Mouse (Mus musculus): ENCODE data around the gene Cltc. TPM values are rescaled to one million over a fixed set of nuclear protein-coding genes. Genes with fewer than 3 reads are reported as not detected.
"Not testable (repeated sequence)": the region's sequence is repeated elsewhere in the genome, so short reads cannot be mapped to it uniquely, and the experiment has no call there.

Cltc gene
- polyA plus RNA-seq, 1 experiment from 2014 or later: 173 TPM

DNA sequence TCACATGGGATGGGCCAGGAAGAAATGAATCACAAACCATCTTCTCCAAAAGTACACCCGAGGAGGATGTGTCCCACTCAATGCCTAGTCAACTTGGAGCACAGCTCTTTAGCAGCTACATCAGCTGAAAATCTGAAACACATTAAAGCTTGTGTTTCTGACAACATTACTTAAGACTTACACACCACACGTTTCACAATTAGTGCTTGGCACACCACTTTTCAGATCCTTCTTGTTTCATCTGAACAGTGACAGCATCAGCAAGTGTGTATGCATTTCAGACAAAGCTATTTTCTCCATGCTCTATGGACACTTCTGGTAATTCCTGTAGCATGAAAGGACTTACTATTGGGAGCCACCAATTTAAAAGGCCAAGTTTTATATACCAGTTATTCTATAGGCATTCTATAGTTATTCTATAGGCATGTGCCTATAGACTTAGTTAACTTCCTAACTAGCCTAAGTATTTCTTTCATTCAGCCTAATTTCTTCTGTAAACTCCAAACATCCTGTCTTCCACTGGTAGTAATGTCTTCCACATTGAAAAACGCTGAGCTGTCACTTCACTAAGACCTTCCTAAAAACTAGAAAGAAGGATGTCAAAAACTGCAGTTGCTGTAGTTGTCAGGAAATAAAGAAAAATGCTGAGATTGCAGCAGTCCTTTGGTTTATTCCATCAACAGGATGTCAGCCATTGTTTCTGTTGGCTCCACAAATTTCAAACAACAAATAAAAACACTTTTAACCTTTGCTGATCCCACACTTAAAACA lies 11.5 kb downstream of the Cltc start:
- no peaks in the 10 kb centered on the region for H3K36me3 ChIP-seq (ENCODE audit: control insufficient read depth, insufficient read depth, low read length)
- 82% methylated on average over 3 of the region's 3 CpGs for WGBS
- H3K4me1 ChIP-seq (replicated peaks; ENCODE audit: control insufficient read depth, insufficient read depth, low read length): no peaks in the 10 kb centered on the region
- H3K4me2 ChIP-seq (replicated peaks; ENCODE audit: low read depth, low read length): no peak overlapping the region
- no peaks in the 10 kb centered on the region for H3K27me3 ChIP-seq (ENCODE audit: control insufficient read depth, insufficient read depth, low read length)
- H3K4me3 ChIP-seq (ENCODE audit: low read depth, low read length): no peak overlapping the region
- no peak overlapping the region for H3K9ac ChIP-seq (ENCODE audit: low read depth, low read length)
- H3K27ac ChIP-seq (ENCODE audit: low read depth, low read length): no peak overlapping the region
- ATAC-seq (ENCODE audit: low FRiP score) (no peak), DNase-seq (ENCODE audit: low spot score) (no peak)
- no peaks in the 10 kb centered on the region for H3K9me3 ChIP-seq (ENCODE audit: control insufficient read depth, low read length)

DNA sequence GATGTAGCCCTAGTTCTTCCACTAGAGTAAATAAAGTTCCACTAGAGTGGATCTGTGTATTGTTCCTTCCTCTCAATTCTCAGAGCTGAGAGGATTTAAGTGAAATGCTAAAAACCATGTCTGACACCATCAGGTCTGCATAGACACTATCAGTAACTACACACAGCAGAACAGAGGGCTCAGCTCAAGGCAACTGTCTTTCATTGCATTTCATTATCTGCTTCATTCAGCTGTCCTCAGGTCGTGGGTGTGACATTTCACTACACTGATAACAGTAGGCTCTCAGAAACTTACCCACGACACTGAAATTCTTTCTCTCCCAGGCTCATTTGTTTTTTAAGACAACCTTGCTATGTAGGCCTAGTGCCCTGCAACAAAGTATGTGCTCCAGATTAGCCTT lies 14.8 kb downstream of the Cltc start:
- WGBS: 65% methylated on average over 2 of the region's 2 CpGs
- ATAC-seq (ENCODE audit: low FRiP score) (no peak), DNase-seq (ENCODE audit: low spot score) (no peak)
- no peak overlapping the region for H3K4me3 ChIP-seq (ENCODE audit: low read depth, low read length)
- no peak overlapping the region for H3K4me2 ChIP-seq (replicated peaks; ENCODE audit: low read depth, low read length)
- H3K4me1 ChIP-seq (replicated peaks; ENCODE audit: control insufficient read depth, insufficient read depth, low read length): no peaks in the 10 kb centered on the region
- no peaks in the 10 kb centered on the region for H3K27me3 ChIP-seq (ENCODE audit: control insufficient read depth, insufficient read depth, low read length)
- H3K9ac ChIP-seq (ENCODE audit: low read depth, low read length): no peak overlapping the region
- no peaks in the 10 kb centered on the region for H3K36me3 ChIP-seq (ENCODE audit: control insufficient read depth, insufficient read depth, low read length)
- H3K9me3 ChIP-seq (ENCODE audit: control insufficient read depth, low read length): no peaks in the 10 kb centered on the region
- no peak overlapping the region for H3K27ac ChIP-seq (ENCODE audit: low read depth, low read length)

DNA sequence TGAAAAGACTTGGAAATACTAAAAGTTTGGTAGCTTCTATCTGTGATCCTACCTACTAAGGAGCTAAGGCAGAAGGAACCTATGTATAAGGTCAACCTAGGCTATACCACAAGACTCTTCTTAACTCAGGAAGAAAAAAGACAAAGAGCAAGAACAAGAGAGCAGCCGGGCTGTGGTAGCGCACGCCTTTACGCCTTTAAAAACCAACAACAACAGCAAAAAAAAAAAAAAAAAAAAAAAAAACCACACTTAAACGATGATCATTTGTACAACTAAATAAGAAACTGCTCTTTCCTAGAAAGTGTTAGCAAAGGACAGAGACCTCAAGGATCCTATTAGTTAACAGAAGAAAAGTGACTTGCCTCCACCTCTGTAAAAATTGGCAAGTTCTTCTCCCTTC lies 15.9 kb downstream of the Cltc start:
- Histone ChIP-seq H3K4me3 (ENCODE audit: low read depth, low read length) (no peak overlapping the region), H3K27me3 (ENCODE audit: control insufficient read depth, insufficient read depth, low read length) (no peaks in the 10 kb centered on the region), H3K9me3 (ENCODE audit: control insufficient read depth, low read length) (no peaks in the 10 kb centered on the region), H3K27ac (ENCODE audit: low read depth, low read length) (no peak overlapping the region), H3K9ac (ENCODE audit: low read depth, low read length) (no peak overlapping the region), H3K4me1 (replicated peaks; ENCODE audit: control insufficient read depth, insufficient read depth, low read length) (no peaks in the 10 kb centered on the region), H3K4me2 (replicated peaks; ENCODE audit: low read depth, low read length) (no peak overlapping the region), H3K36me3 (ENCODE audit: control insufficient read depth, insufficient read depth, low read length) (no peaks in the 10 kb centered on the region)
- no peak for ATAC-seq (ENCODE audit: low FRiP score)
- WGBS: 93% methylated on average over 5 of the region's 5 CpGs
- no peak for DNase-seq (ENCODE audit: low spot score)

DNA sequence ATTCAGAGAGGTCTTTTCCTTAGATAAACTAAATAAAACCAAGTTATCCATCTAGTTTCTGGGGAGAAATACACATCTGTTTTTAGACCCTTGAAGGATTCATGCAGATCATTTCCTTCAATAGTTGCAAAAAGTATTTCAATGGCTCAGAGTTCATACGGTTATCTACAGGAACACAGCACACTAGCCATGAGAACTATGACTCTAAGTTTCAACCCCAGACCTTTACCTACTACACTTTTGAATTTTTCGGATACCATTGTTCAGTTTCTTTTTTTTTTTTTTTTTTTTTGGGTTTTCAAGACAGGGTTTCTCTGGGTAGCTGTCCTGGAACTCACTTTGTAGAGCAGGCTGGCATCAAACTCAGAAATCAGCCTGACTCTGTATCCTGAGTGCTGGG lies 17.9 kb downstream of the Cltc start:
- Histone ChIP-seq H3K36me3 (ENCODE audit: control insufficient read depth, insufficient read depth, low read length) (no peaks in the 10 kb centered on the region), H3K4me1 (replicated peaks; ENCODE audit: control insufficient read depth, insufficient read depth, low read length) (no peaks in the 10 kb centered on the region), H3K4me2 (replicated peaks; ENCODE audit: low read depth, low read length) (no peak overlapping the region), H3K9ac (ENCODE audit: low read depth, low read length) (no peak overlapping the region), H3K27me3 (ENCODE audit: control insufficient read depth, insufficient read depth, low read length) (no peaks in the 10 kb centered on the region), H3K4me3 (ENCODE audit: low read depth, low read length) (no peak overlapping the region), H3K9me3 (ENCODE audit: control insufficient read depth, low read length) (no peaks in the 10 kb centered on the region), H3K27ac (ENCODE audit: low read depth, low read length) (no peak overlapping the region)
- ATAC-seq (ENCODE audit: low FRiP score): no peak
- 94% methylated on average over 2 of the region's 2 CpGs for WGBS
- DNase-seq (ENCODE audit: low spot score): no peak

DNA sequence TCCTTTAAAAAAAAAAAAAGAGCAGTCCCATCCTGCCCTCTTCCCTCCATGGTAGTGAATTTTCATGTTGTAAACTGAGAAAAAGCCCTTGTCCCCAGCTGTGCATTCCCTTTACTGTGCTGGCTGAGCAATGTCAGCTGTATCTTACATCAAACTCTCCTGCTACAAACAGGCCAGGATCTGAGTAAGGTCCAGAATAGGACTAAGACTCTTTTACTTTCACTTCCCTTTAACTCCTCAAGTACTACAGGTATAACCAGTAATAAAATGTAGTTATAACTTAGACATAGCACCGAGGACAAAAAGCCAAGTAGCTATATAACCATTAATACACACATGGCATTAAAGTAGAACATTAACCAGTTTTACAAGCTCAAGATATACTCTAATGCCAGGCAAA lies 18.4 kb downstream of the Cltc start:
- H3K36me3 ChIP-seq (ENCODE audit: control insufficient read depth, insufficient read depth, low read length): no peaks in the 10 kb centered on the region
- H3K4me3 ChIP-seq (ENCODE audit: low read depth, low read length): no peak overlapping the region
- no peaks in the 10 kb centered on the region for H3K9me3 ChIP-seq (ENCODE audit: control insufficient read depth, low read length)
- no peaks in the 10 kb centered on the region for H3K27me3 ChIP-seq (ENCODE audit: control insufficient read depth, insufficient read depth, low read length)
- H3K4me2 ChIP-seq (replicated peaks; ENCODE audit: low read depth, low read length): no peak overlapping the region
- WGBS: 98% methylated on average over 1 of the region's 1 CpGs
- DNase-seq (ENCODE audit: low spot score) (no peak), ATAC-seq (ENCODE audit: low FRiP score) (no peak)
- H3K4me1 ChIP-seq (replicated peaks; ENCODE audit: control insufficient read depth, insufficient read depth, low read length): no peaks in the 10 kb centered on the region
- H3K27ac ChIP-seq (ENCODE audit: low read depth, low read length): no peak overlapping the region
- H3K9ac ChIP-seq (ENCODE audit: low read depth, low read length): no peak overlapping the region

DNA sequence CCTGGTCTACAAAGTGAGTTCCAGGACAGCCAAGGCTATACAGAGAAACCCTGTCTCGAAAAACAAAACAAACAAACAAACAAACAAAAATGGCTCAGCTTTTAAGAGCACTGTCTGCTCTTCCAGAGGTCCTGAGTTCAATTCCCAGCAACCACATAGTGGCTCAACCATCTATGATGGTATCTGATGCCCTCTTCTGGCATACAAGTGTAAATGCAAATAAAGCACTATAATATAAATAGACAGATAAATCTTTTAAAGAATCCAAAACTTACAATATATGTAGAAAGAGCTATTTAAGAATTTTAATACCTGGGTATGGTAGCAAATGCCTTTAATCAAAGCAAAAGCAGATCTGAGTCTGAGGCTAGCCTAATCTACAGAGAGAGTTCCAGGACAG lies 19.1 kb downstream of the Cltc start:
- WGBS: 95% methylated on average over 1 of the region's 1 CpGs
- H3K4me1 ChIP-seq (replicated peaks; ENCODE audit: control insufficient read depth, insufficient read depth, low read length); H3K4me3 ChIP-seq (ENCODE audit: low read depth, low read length); H3K4me2 ChIP-seq (replicated peaks; ENCODE audit: low read depth, low read length); H3K9me3 ChIP-seq (ENCODE audit: control insufficient read depth, low read length); ATAC-seq (ENCODE audit: low FRiP score); DNase-seq (ENCODE audit: low spot score); H3K36me3 ChIP-seq (ENCODE audit: control insufficient read depth, insufficient read depth, low read length); H3K27me3 ChIP-seq (ENCODE audit: control insufficient read depth, insufficient read depth, low read length); H3K9ac ChIP-seq (ENCODE audit: low read depth, low read length); H3K27ac ChIP-seq (ENCODE audit: low read depth, low read length): not testable (repeated sequence)

DNA sequence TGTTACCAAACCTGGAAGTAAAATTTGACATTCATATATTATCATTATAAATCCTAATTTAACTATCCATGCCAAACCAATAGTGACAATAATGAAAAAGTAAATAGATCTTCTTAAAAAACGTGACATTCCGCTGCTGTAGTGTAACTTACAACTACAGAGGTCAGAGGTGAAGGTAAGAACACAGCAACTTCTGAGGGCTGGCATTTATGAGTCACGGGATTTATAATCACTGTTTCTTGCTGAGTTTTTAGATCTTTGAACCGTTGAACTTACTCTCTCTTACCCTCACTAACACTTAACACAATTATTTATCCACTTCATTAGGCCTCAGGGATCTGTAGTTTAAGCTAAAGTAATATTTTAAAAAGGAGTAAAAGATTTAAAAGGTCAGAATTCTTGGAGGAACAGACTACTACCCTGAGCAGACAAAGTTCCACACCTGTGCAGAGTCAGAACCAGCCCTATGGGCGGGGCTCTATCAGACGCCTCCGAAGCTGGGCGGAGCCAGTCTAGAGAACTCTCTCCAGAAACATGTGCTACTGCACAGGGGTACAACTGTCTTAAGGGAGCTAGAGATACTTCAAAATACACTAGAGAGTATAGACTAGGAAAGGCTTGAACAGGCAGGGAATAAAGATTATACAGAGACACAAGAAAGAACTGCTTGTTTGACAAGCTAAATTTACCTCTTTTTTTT lies 19.9 kb downstream of the Cltc start:
- 89% methylated on average over 8 of the region's 8 CpGs for WGBS
- Histone ChIP-seq H3K36me3 (ENCODE audit: control insufficient read depth, insufficient read depth, low read length) (no peaks in the 10 kb centered on the region), H3K4me3 (ENCODE audit: low read depth, low read length) (no peak overlapping the region), H3K4me2 (replicated peaks; ENCODE audit: low read depth, low read length) (no peak overlapping the region), H3K9me3 (ENCODE audit: control insufficient read depth, low read length) (no peaks in the 10 kb centered on the region), H3K9ac (ENCODE audit: low read depth, low read length) (no peak overlapping the region), H3K4me1 (replicated peaks; ENCODE audit: control insufficient read depth, insufficient read depth, low read length) (no peaks in the 10 kb centered on the region), H3K27ac (ENCODE audit: low read depth, low read length) (no peak overlapping the region), H3K27me3 (ENCODE audit: control insufficient read depth, insufficient read depth, low read length) (no peaks in the 10 kb centered on the region)
- ATAC-seq (ENCODE audit: low FRiP score) (no peak), DNase-seq (ENCODE audit: low spot score) (no peak)

DNA sequence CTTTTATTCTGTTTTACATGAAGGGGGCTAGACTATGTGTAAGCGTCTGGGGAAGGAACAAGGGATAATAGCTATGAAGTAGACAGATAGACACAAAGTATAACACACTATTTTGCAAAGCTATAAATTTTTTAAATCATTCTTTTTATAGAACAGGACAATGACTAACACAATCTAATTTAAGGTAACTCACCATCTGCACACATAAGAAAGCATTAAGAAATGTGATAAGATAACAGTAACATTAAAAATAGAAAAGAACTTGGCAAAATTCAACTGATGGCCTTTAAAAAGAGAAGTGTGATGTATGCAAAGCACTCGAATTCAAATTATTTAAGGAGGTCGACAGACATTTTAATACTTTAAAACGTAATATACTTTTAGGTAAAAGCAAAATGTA lies 22.4 kb downstream of the Cltc start:
- H3K27ac ChIP-seq (ENCODE audit: low read depth, low read length): no peak overlapping the region

More for the DNA sequence above, 22.4 kb downstream of the Cltc start:
- 92% methylated on average over 4 of the region's 4 CpGs for WGBS
- DNase-seq (ENCODE audit: low spot score): no peak
- Histone ChIP-seq H3K27me3 (ENCODE audit: control insufficient read depth, insufficient read depth, low read length) (no peaks in the 10 kb centered on the region), H3K9me3 (ENCODE audit: control insufficient read depth, low read length) (no peaks in the 10 kb centered on the region), H3K4me1 (replicated peaks; ENCODE audit: control insufficient read depth, insufficient read depth, low read length) (no peaks in the 10 kb centered on the region), H3K36me3 (ENCODE audit: control insufficient read depth, insufficient read depth, low read length) (no peaks in the 10 kb centered on the region), H3K9ac (ENCODE audit: low read depth, low read length) (no peak overlapping the region), H3K4me2 (replicated peaks; ENCODE audit: low read depth, low read length) (no peak overlapping the region), H3K4me3 (ENCODE audit: low read depth, low read length) (no peak overlapping the region)
- no peak for ATAC-seq (ENCODE audit: low FRiP score)
